Mouse (Mus musculus) CD4-positive, CD25-positive, alpha-beta regulatory T cell, adult 2 months (primary cell): ENCODE data around the gene Olfr341.

Experiments used
- DNase-seq: peaks from one replicate; pipeline ENCODE4 v3.0.0-alpha.2; 2012; ENCODE audit warnings: low read depth, low spot score

Olfr341 gene

GRCm38 (mm10) chr2:36482368-36482767 lies at the start of gene Olfr341:
Olfr341 (minus strand) TSS chr2:36482468.
- DNase-seq = no peak

GRCm38 (mm10) chr2:36524698-36525097 lies 42.4 kb upstream of the Olfr341 start, which contains the start of gene Olfr342:
Olfr342 (plus strand) TSS chr2:36524998.
- no peak for DNase-seq

GRCm38 (mm10) chr2:36473634-36474033 lies 8.6 kb downstream of the Olfr341 start:
- no peak for DNase-seq

- DNase-seq = no peak
Measured at GRCm38 (mm10) chr2:36452287-36452686, 30.0 kb downstream of the Olfr341 start, which contains the start of gene Olfr340. Olfr340 (plus strand) TSS chr2:36452587.
